Mouse (Mus musculus) bone marrow macrophage, adult 2 months (primary cell): ENCODE results near the gene Sumo1.

ENCODE experiments used
- CTCF ChIP-seq: IDR thresholded peaks from 2 replicates; pipeline ENCODE4 v1.5.1; 2012; ENCODE audit warnings: low read depth, mild to moderate bottlenecking, low read length, moderate library complexity
- POLR2A ChIP-seq: IDR thresholded peaks from 2 replicates; pipeline ENCODE4 v1.6.1; 2012; ENCODE audit warnings: mild to moderate bottlenecking, low read depth, low read length, borderline replicate concordance

DNA sequence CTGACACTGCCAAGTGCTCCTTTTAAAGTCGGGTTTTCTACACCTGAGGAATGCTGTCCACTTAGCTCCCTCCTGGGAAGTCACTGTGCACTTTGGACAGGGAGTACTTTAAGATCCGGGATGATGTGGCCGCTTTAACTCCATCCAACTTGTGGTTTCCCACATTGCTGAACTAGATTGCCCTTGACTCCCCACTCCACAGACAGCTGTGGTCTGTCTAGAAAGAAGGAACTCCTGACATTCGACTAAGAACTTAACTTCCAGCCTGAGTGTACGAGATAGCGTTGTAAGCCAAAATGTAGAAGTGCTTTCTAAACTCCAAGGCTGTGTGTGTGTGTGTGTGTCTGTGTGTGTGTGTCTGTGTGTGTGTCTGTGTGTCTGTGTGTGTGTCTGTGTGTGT is 120.4 kb downstream of the Sumo1 start:
- no peak for TF ChIP-seq POLR2A
- no peak for TF ChIP-seq CTCF
